Mouse (Mus musculus): ENCODE results near the gene Tmem110. TPM values are rescaled to one million over a fixed set of nuclear protein-coding genes. Genes with fewer than 3 reads are reported as not detected.

Gene Tmem110
- polyA plus RNA-seq, 1 experiment from 2014 or later, result 13.2 TPM

- Histone ChIP-seq H3K4me2 (no peak overlapping the region), H3K36me3 (ENCODE audit: poor library complexity, severe bottlenecking) (peaks cover 4% of the 10 kb centered on the region; the same call in 1 of the 2 replicates), H3K27me3 (no peaks in the 10 kb centered on the region), H3K9me3 (replicated peaks) (no peaks in the 10 kb centered on the region), H3K27ac (no peak overlapping the region), H3K4me3 (no peak overlapping the region), H3K9ac (no peak overlapping the region), H3K4me1 (peaks cover 2% of the 10 kb centered on the region; the same call in 1 of the 2 replicates)
- 86% methylated on average over 17 of the region's 17 CpGs for WGBS
- ATAC-seq, result no peak
These were observed 55.7 kb downstream of the Tmem110 start for GRCm38 (mm10) chr14:30880811-30881717.

GRCm38 (mm10) chr14:30881718-30882108 lies 56.3 kb downstream of the Tmem110 start:
- H3K9me3 ChIP-seq (replicated peaks), result no peaks in the 10 kb centered on the region
- H3K4me2 ChIP-seq, result no peak overlapping the region

GRCm38 (mm10) chr14:30885298-30885697 lies 59.9 kb downstream of the Tmem110 start:
- no peak for ATAC-seq
- H3K36me3 ChIP-seq (ENCODE audit: poor library complexity, severe bottlenecking), result no peaks in the 10 kb centered on the region

More at GRCm38 (mm10) chr14:30881718-30882108, 56.3 kb downstream of the Tmem110 start:
- Histone ChIP-seq H3K27ac (no peak overlapping the region), H3K4me3 (no peak overlapping the region), H3K36me3 (ENCODE audit: poor library complexity, severe bottlenecking) (peaks cover 4% of the 10 kb centered on the region; the same call in 1 of the 2 replicates), H3K27me3 (no peaks in the 10 kb centered on the region), H3K4me1 (peaks cover 2% of the 10 kb centered on the region; the same call in 1 of the 2 replicates), H3K9ac (no peak overlapping the region)
- WGBS, result 89% methylated on average over 3 of the region's 3 CpGs
- ATAC-seq, result no peak

GRCm38 (mm10) chr14:30886204-30886603 lies 60.8 kb downstream of the Tmem110 start, which contains the start of gene Itih4:
Itih4 (plus strand) TSS chr14:30886476.
- no peak for ATAC-seq
- H3K4me3 ChIP-seq, result no peak within 1 kb of the TSS
- no peaks in the 10 kb centered on the region for H3K36me3 ChIP-seq (ENCODE audit: poor library complexity, severe bottlenecking)
- H3K4me1 ChIP-seq, result no peaks in the 10 kb centered on the region
- H3K9ac ChIP-seq, result no peak within 1 kb of the TSS
- no peak within 1 kb of the TSS for H3K4me2 ChIP-seq
- H3K27ac ChIP-seq, result no peak within 1 kb of the TSS
- no peaks in the 10 kb centered on the region for H3K27me3 ChIP-seq
- H3K9me3 ChIP-seq (replicated peaks), result no peaks in the 10 kb centered on the region
- 93% methylated on average over 3 of the region's 3 CpGs for WGBS

More at GRCm38 (mm10) chr14:30885298-30885697, 59.9 kb downstream of the Tmem110 start:
- Histone ChIP-seq H3K9me3 (replicated peaks) (no peaks in the 10 kb centered on the region), H3K27ac (no peak overlapping the region), H3K4me3 (no peak overlapping the region), H3K4me1 (no peaks in the 10 kb centered on the region), H3K4me2 (no peak overlapping the region), H3K9ac (no peak overlapping the region), H3K27me3 (no peaks in the 10 kb centered on the region)
- 24% methylated on average over 3 of the region's 3 CpGs for WGBS

GRCm38 (mm10) chr14:30888271-30888732 lies 62.9 kb downstream of the Tmem110 start:
- no peaks in the 10 kb centered on the region for H3K4me1 ChIP-seq
- no peaks in the 10 kb centered on the region for H3K27me3 ChIP-seq
- no peak overlapping the region for H3K9ac ChIP-seq
- H3K9me3 ChIP-seq (replicated peaks), result no peaks in the 10 kb centered on the region
- no peak for ATAC-seq
- 19% methylated on average over 9 of the region's 9 CpGs for WGBS
- no peak overlapping the region for H3K4me2 ChIP-seq
- H3K27ac ChIP-seq, result no peak overlapping the region
- no peak overlapping the region for H3K4me3 ChIP-seq
- H3K36me3 ChIP-seq (ENCODE audit: poor library complexity, severe bottlenecking), result no peaks in the 10 kb centered on the region

- H3K36me3 ChIP-seq (ENCODE audit: poor library complexity, severe bottlenecking), result no peaks in the 10 kb centered on the region
- H3K9me3 ChIP-seq (replicated peaks), result no peaks in the 10 kb centered on the region
- no peak overlapping the region for H3K4me2 ChIP-seq
- H3K27ac ChIP-seq, result no peak overlapping the region
- no peak overlapping the region for H3K4me3 ChIP-seq
- WGBS, result 11% methylated on average over 3 of the region's 3 CpGs
- no peak overlapping the region for H3K9ac ChIP-seq
- no peak for ATAC-seq
- no peaks in the 10 kb centered on the region for H3K27me3 ChIP-seq
- no peaks in the 10 kb centered on the region for H3K4me1 ChIP-seq
These were observed 74.6 kb downstream of the Tmem110 start for GRCm38 (mm10) chr14:30899972-30900371.

- H3K4me2 ChIP-seq, result no peak overlapping the region
- H3K9me3 ChIP-seq (replicated peaks), result no peaks in the 10 kb centered on the region
- no peak for ATAC-seq
- no peaks in the 10 kb centered on the region for H3K36me3 ChIP-seq (ENCODE audit: poor library complexity, severe bottlenecking)
- H3K4me3 ChIP-seq, result no peak overlapping the region
- no peak overlapping the region for H3K27ac ChIP-seq
- no peak overlapping the region for H3K9ac ChIP-seq
- H3K4me1 ChIP-seq, result no peaks in the 10 kb centered on the region
- no peaks in the 10 kb centered on the region for H3K27me3 ChIP-seq
- 94% methylated on average over 5 of the region's 5 CpGs for WGBS
These were observed 77.2 kb downstream of the Tmem110 start for GRCm38 (mm10) chr14:30902628-30903027.

- Histone ChIP-seq H3K9ac (no peak overlapping the region), H3K36me3 (ENCODE audit: poor library complexity, severe bottlenecking) (no peaks in the 10 kb centered on the region), H3K4me3 (no peak overlapping the region), H3K27me3 (no peaks in the 10 kb centered on the region), H3K9me3 (replicated peaks) (no peaks in the 10 kb centered on the region), H3K4me2 (no peak overlapping the region), H3K4me1 (no peaks in the 10 kb centered on the region), H3K27ac (no peak overlapping the region)
- WGBS, result 81% methylated on average over 3 of the region's 3 CpGs
- no peak for ATAC-seq
These were observed 77.6 kb downstream of the Tmem110 start for GRCm38 (mm10) chr14:30903036-30903435.

- H3K36me3 ChIP-seq (ENCODE audit: poor library complexity, severe bottlenecking), result no peaks in the 10 kb centered on the region
- no peak overlapping the region for H3K4me3 ChIP-seq
- no peak overlapping the region for H3K9ac ChIP-seq
- no peaks in the 10 kb centered on the region for H3K27me3 ChIP-seq
- H3K9me3 ChIP-seq (replicated peaks), result no peaks in the 10 kb centered on the region
- no peak overlapping the region for H3K27ac ChIP-seq
- no peak for ATAC-seq
- no peak overlapping the region for H3K4me2 ChIP-seq
- H3K4me1 ChIP-seq, result no peaks in the 10 kb centered on the region
- WGBS, result 88% methylated on average over 8 of the region's 8 CpGs
These were observed 78.9 kb downstream of the Tmem110 start for GRCm38 (mm10) chr14:30904307-30904706.

GRCm38 (mm10) chr14:30906001-30906400 lies 80.6 kb downstream of the Tmem110 start:
- WGBS, result 88% methylated on average over 6 of the region's 6 CpGs
- H3K4me2 ChIP-seq, result no peak overlapping the region
- no peak for ATAC-seq

GRCm38 (mm10) chr14:30907814-30908265 lies 82.5 kb downstream of the Tmem110 start:
- H3K4me2 ChIP-seq, result no peak overlapping the region
- no peaks in the 10 kb centered on the region for H3K9me3 ChIP-seq (replicated peaks)
- no peak for ATAC-seq
- 85% methylated on average over 3 of the region's 3 CpGs for WGBS
- no peaks in the 10 kb centered on the region for H3K27me3 ChIP-seq
- no peak overlapping the region for H3K9ac ChIP-seq
- no peaks in the 10 kb centered on the region for H3K4me1 ChIP-seq
- no peak overlapping the region for H3K4me3 ChIP-seq
- H3K27ac ChIP-seq, result no peak overlapping the region
- H3K36me3 ChIP-seq (ENCODE audit: poor library complexity, severe bottlenecking), result no peaks in the 10 kb centered on the region

More at GRCm38 (mm10) chr14:30906001-30906400, 80.6 kb downstream of the Tmem110 start:
- Histone ChIP-seq H3K27me3 (no peaks in the 10 kb centered on the region), H3K27ac (no peak overlapping the region), H3K9me3 (replicated peaks) (no peaks in the 10 kb centered on the region), H3K36me3 (ENCODE audit: poor library complexity, severe bottlenecking) (no peaks in the 10 kb centered on the region), H3K4me3 (no peak overlapping the region), H3K4me1 (no peaks in the 10 kb centered on the region), H3K9ac (no peak overlapping the region)

GRCm38 (mm10) chr14:30911141-30911540 lies 85.8 kb downstream of the Tmem110 start:
- WGBS, result 93% methylated on average over 8 of the region's 8 CpGs
- Histone ChIP-seq H3K4me1 (0 out of 2 replicates have a peak, but pooled peaks cover 4% of the 10 kb centered on the region), H3K27me3 (no peaks in the 10 kb centered on the region), H3K27ac (no peak overlapping the region), H3K9ac (no peak overlapping the region), H3K36me3 (ENCODE audit: poor library complexity, severe bottlenecking) (no peaks in the 10 kb centered on the region), H3K9me3 (replicated peaks) (no peaks in the 10 kb centered on the region), H3K4me3 (no peak overlapping the region), H3K4me2 (no peak overlapping the region)
- no peak for ATAC-seq
